Mouse (Mus musculus) embryonic facial prominence, embryonic 13.5 days (tissue): ENCODE measurements at regions not wholly inside any gene's neighbourhood (a gene's known extent, or its start where the extent isn't known, plus 50 kb on each side); places are given as distances from the start of the nearest gene placed in this dataset.

Experiments used
- ATAC-seq: fragments of 200-750 bp; cut with Nextera tagmentation; 2 replicates; pipeline ENCODE4 v1.8.0; 2017; ENCODE audit warnings: low read depth; ENCODE audit not compliant: insufficient number of reproducible peaks, insufficient read depth, low FRiP score, low TSS enrichment
- H3K27ac ChIP-seq: fragments of 300-500 bp; sonication (generic); 2 replicates; pipeline ENCODE4 v1.5.1; 2015; ENCODE audit warnings: moderate library complexity, mild to moderate bottlenecking, inconsistent platforms
- H3K27me3 ChIP-seq: fragments of 300-500 bp; sonication (generic); 2 replicates; pipeline ENCODE4 v1.6.1; 2015; ENCODE audit warnings: mild to moderate bottlenecking, inconsistent platforms
- H3K36me3 ChIP-seq: fragments of 300-500 bp; sonication (generic); 2 replicates; pipeline ENCODE4 v1.6.1; 2015; ENCODE audit warnings: mild to moderate bottlenecking, inconsistent platforms
- H3K4me1 ChIP-seq: fragments of 300-500 bp; sonication (generic); 2 replicates; pipeline ENCODE4 v1.6.1; 2015; ENCODE audit warnings: inconsistent platforms
- H3K4me2 ChIP-seq: fragments of 300-500 bp; sonication (generic); 2 replicates; pipeline ENCODE4 v1.6.1; 2015; ENCODE audit warnings: moderate library complexity, mild to moderate bottlenecking, inconsistent platforms
- H3K4me3 ChIP-seq: fragments of 300-500 bp; sonication (generic); 2 replicates; pipeline ENCODE4 v1.5.1; 2015; ENCODE audit warnings: mild to moderate bottlenecking, inconsistent platforms
- H3K9ac ChIP-seq: fragments of 300-500 bp; sonication (generic); 2 replicates; pipeline ENCODE4 v1.6.1; 2015; ENCODE audit warnings: mild to moderate bottlenecking, inconsistent platforms
- H3K9me3 ChIP-seq: fragments of 300-500 bp; sonication (generic); 2 replicates; pipeline ENCODE4 v1.6.1; 2016; ENCODE audit warnings: inconsistent platforms
- WGBS: fragments of 180-500 bp; shearing (Covaris S2); methylation state at CpG from one replicate; pipeline ENCODE4 v1.1.7; 2015; ENCODE audit warnings: mixed read lengths; 5-methylcytosine and 5-hydroxymethylcytosine counted together

GRCm38 (mm10) chr14:105624387-105624786 is 272.2 kb downstream of the Spry2 start:
- H3K27me3 ChIP-seq, result no peaks in the 10 kb centered on the region
- no peak overlapping the region for H3K4me2 ChIP-seq
- H3K27ac ChIP-seq, result no peak overlapping the region
- 73% methylated on average over 7 of the region's 7 CpGs for WGBS
- no peak overlapping the region for H3K4me3 ChIP-seq
- no peak for ATAC-seq
- no peaks in the 10 kb centered on the region for H3K36me3 ChIP-seq
- no peak overlapping the region for H3K9ac ChIP-seq
- peaks cover 8% of the 10 kb centered on the region for H3K4me1 ChIP-seq
- no peaks in the 10 kb centered on the region for H3K9me3 ChIP-seq

- no peak for ATAC-seq
- H3K27me3 ChIP-seq, result no peaks in the 10 kb centered on the region
- H3K27ac ChIP-seq, result no peak overlapping the region
- H3K4me2 ChIP-seq, result no peak overlapping the region
- no peaks in the 10 kb centered on the region for H3K36me3 ChIP-seq
- H3K4me1 ChIP-seq, result no peaks in the 10 kb centered on the region
- H3K9me3 ChIP-seq, result no peaks in the 10 kb centered on the region
- no peak overlapping the region for H3K4me3 ChIP-seq
- WGBS, result 94% methylated on average over 5 of the region's 5 CpGs
- no peak overlapping the region for H3K9ac ChIP-seq
These were observed 274.5 kb downstream of the Spry2 start for GRCm38 (mm10) chr14:105622166-105622565.

GRCm38 (mm10) chr14:105621124-105621523 is 275.5 kb downstream of the Spry2 start:
- no peak for ATAC-seq
- WGBS, result 63% methylated on average over 6 of the region's 6 CpGs
- no peaks in the 10 kb centered on the region for H3K36me3 ChIP-seq
- no peak overlapping the region for H3K4me3 ChIP-seq
- H3K9me3 ChIP-seq, result no peaks in the 10 kb centered on the region
- no peaks in the 10 kb centered on the region for H3K27me3 ChIP-seq
- no peak overlapping the region for H3K9ac ChIP-seq
- H3K4me2 ChIP-seq, result no peak overlapping the region
- no peak overlapping the region for H3K27ac ChIP-seq
- H3K4me1 ChIP-seq, result no peaks in the 10 kb centered on the region

GRCm38 (mm10) chr14:105619449-105619848 is 277.2 kb downstream of the Spry2 start:
- no peaks in the 10 kb centered on the region for H3K27me3 ChIP-seq
- H3K9ac ChIP-seq, result no peak overlapping the region
- no peak for ATAC-seq
- no peaks in the 10 kb centered on the region for H3K4me1 ChIP-seq
- H3K4me2 ChIP-seq, result no peak overlapping the region
- no peak overlapping the region for H3K4me3 ChIP-seq
- 81% methylated on average over 8 of the region's 8 CpGs for WGBS
- H3K9me3 ChIP-seq, result no peaks in the 10 kb centered on the region
- H3K36me3 ChIP-seq, result no peaks in the 10 kb centered on the region
- H3K27ac ChIP-seq, result no peak overlapping the region

- no peaks in the 10 kb centered on the region for H3K36me3 ChIP-seq
- H3K4me2 ChIP-seq, result no peak overlapping the region
- no peak for ATAC-seq
- H3K4me3 ChIP-seq, result no peak overlapping the region
- H3K9ac ChIP-seq, result no peak overlapping the region
- H3K27ac ChIP-seq, result no peak overlapping the region
- H3K9me3 ChIP-seq, result no peaks in the 10 kb centered on the region
- no peaks in the 10 kb centered on the region for H3K27me3 ChIP-seq
- no peaks in the 10 kb centered on the region for H3K4me1 ChIP-seq
- 75% methylated on average over 3 of the region's 3 CpGs for WGBS
These were observed 280.9 kb downstream of the Spry2 start for GRCm38 (mm10) chr14:105615766-105616165.

GRCm38 (mm10) chr14:105612794-105613193 is 283.8 kb downstream of the Spry2 start:
- no peak overlapping the region for H3K4me2 ChIP-seq
- WGBS, result 85% methylated on average over 3 of the region's 3 CpGs
- no peaks in the 10 kb centered on the region for H3K36me3 ChIP-seq
- H3K27ac ChIP-seq, result no peak overlapping the region
- no peaks in the 10 kb centered on the region for H3K27me3 ChIP-seq
- no peak overlapping the region for H3K4me3 ChIP-seq
- no peaks in the 10 kb centered on the region for H3K4me1 ChIP-seq
- H3K9ac ChIP-seq, result no peak overlapping the region
- no peaks in the 10 kb centered on the region for H3K9me3 ChIP-seq
- no peak for ATAC-seq

GRCm38 (mm10) chr14:105608804-105609203 is 287.8 kb downstream of the Spry2 start:
- Histone ChIP-seq H3K36me3 (no peaks in the 10 kb centered on the region), H3K27ac (no peak overlapping the region), H3K4me3 (no peak overlapping the region), H3K4me2 (no peak overlapping the region), H3K27me3 (no peaks in the 10 kb centered on the region), H3K9ac (no peak overlapping the region), H3K4me1 (no peaks in the 10 kb centered on the region), H3K9me3 (no peaks in the 10 kb centered on the region)
- ATAC-seq, result no peak
- 75% methylated on average over 4 of the region's 4 CpGs for WGBS

GRCm38 (mm10) chr14:105606551-105606950 is 290.1 kb downstream of the Spry2 start:
- 77% methylated on average over 3 of the region's 3 CpGs for WGBS

GRCm38 (mm10) chr14:105604451-105604850 is 292.2 kb downstream of the Spry2 start:
- Histone ChIP-seq H3K4me1 (no peaks in the 10 kb centered on the region), H3K9me3 (no peaks in the 10 kb centered on the region), H3K9ac (no peak overlapping the region), H3K27ac (no peak overlapping the region), H3K27me3 (no peaks in the 10 kb centered on the region), H3K4me3 (no peak overlapping the region), H3K4me2 (no peak overlapping the region), H3K36me3 (no peaks in the 10 kb centered on the region)
- 93% methylated on average over 6 of the region's 6 CpGs for WGBS
- ATAC-seq, result no peak

More at GRCm38 (mm10) chr14:105606551-105606950, 290.1 kb downstream of the Spry2 start:
- no peak for ATAC-seq
- Histone ChIP-seq H3K9me3 (no peaks in the 10 kb centered on the region), H3K27ac (no peak overlapping the region), H3K36me3 (no peaks in the 10 kb centered on the region), H3K9ac (no peak overlapping the region), H3K4me2 (no peak overlapping the region), H3K4me3 (no peak overlapping the region), H3K4me1 (no peaks in the 10 kb centered on the region), H3K27me3 (no peaks in the 10 kb centered on the region)

- no peak overlapping the region for H3K4me2 ChIP-seq
- H3K27ac ChIP-seq, result no peak overlapping the region
- no peak overlapping the region for H3K4me3 ChIP-seq
- 68% methylated on average over 6 of the region's 6 CpGs for WGBS
- no peak overlapping the region for H3K9ac ChIP-seq
- no peaks in the 10 kb centered on the region for H3K9me3 ChIP-seq
- no peaks in the 10 kb centered on the region for H3K27me3 ChIP-seq
- peaks cover 5% of the 10 kb centered on the region; the same call in 1 of the 2 replicates for H3K4me1 ChIP-seq
- no peak for ATAC-seq
- H3K36me3 ChIP-seq, result no peaks in the 10 kb centered on the region
These were observed 293.6 kb downstream of the Spry2 start for GRCm38 (mm10) chr14:105603047-105603461.

- H3K9ac ChIP-seq, result no peak overlapping the region
- no peaks in the 10 kb centered on the region for H3K9me3 ChIP-seq
- H3K4me1 ChIP-seq, result peaks cover 5% of the 10 kb centered on the region; the same call in 1 of the 2 replicates
- H3K27ac ChIP-seq, result no peak overlapping the region
- H3K27me3 ChIP-seq, result no peaks in the 10 kb centered on the region
- no peak for ATAC-seq
- H3K4me3 ChIP-seq, result no peak overlapping the region
- WGBS, result 68% methylated on average over 24 of the region's 24 CpGs
- H3K36me3 ChIP-seq, result no peaks in the 10 kb centered on the region
- H3K4me2 ChIP-seq, result no peak overlapping the region; the same call in 1 of the 2 replicates
These were observed 296.8 kb downstream of the Spry2 start for GRCm38 (mm10) chr14:105599550-105600453.

GRCm38 (mm10) chr14:105589751-105590150 is 306.9 kb downstream of the Spry2 start:
- no peak for ATAC-seq
- no peaks in the 10 kb centered on the region for H3K36me3 ChIP-seq
- H3K27me3 ChIP-seq, result no peaks in the 10 kb centered on the region
- no peak overlapping the region for H3K4me3 ChIP-seq
- peaks cover 25% of the 10 kb centered on the region for H3K4me1 ChIP-seq
- no peaks in the 10 kb centered on the region for H3K9me3 ChIP-seq
- no peak overlapping the region for H3K27ac ChIP-seq
- no peak overlapping the region for H3K4me2 ChIP-seq
- WGBS, result 66% methylated on average over 7 of the region's 7 CpGs
- H3K9ac ChIP-seq, result no peak overlapping the region
